Mouse (Mus musculus) lung, embryonic 15.5 days (tissue): ENCODE data around the gene Gsk3b. TPM values are rescaled to one million over a fixed set of nuclear protein-coding genes. Genes with fewer than 3 reads are reported as not detected.
A peak's percentile ranks its signal among the peaks of the same experiment; 100 is the strongest.
"Not testable (repeated sequence)": the region's sequence is repeated elsewhere in the genome, so short reads cannot be mapped to it uniquely, and the experiment has no call there.

ENCODE experiments used
- ATAC-seq: fragments of 200-750 bp; cut with Nextera tagmentation; 2 replicates; pipeline ENCODE4 v1.8.0; 2017; ENCODE audit warnings: moderate number of reproducible peaks, borderline replicate concordance; ENCODE audit not compliant: low FRiP score, low TSS enrichment; ENCODE audit errors: extremely low read depth
- H3K27ac ChIP-seq: fragments of 300-500 bp; sonication (generic); 2 replicates; pipeline ENCODE4 v1.5.1; 2015; ENCODE audit warnings: moderate library complexity, mild to moderate bottlenecking, inconsistent platforms
- H3K27me3 ChIP-seq: fragments of 300-500 bp; sonication (generic); 2 replicates; pipeline ENCODE4 v1.6.1; 2015; ENCODE audit warnings: inconsistent platforms
- H3K36me3 ChIP-seq: fragments of 300-500 bp; sonication (generic); 2 replicates; pipeline ENCODE4 v1.6.1; 2015; ENCODE audit warnings: inconsistent platforms
- H3K4me1 ChIP-seq: fragments of 300-500 bp; sonication (generic); 2 replicates; pipeline ENCODE4 v1.6.1; 2015; ENCODE audit warnings: inconsistent platforms
- H3K4me2 ChIP-seq: fragments of 300-500 bp; sonication (generic); 2 replicates; pipeline ENCODE4 v1.6.1; 2015; ENCODE audit warnings: inconsistent platforms, mild to moderate bottlenecking, moderate library complexity
- H3K4me3 ChIP-seq: fragments of 300-500 bp; sonication (generic); 2 replicates; pipeline ENCODE4 v1.5.1; 2015; ENCODE audit warnings: mild to moderate bottlenecking, inconsistent platforms
- H3K9ac ChIP-seq: fragments of 300-500 bp; sonication (generic); 2 replicates; pipeline ENCODE4 v1.6.1; 2015; ENCODE audit warnings: inconsistent platforms
- H3K9me3 ChIP-seq: fragments of 300-500 bp; sonication (generic); 2 replicates; pipeline ENCODE4 v1.6.1; 2016; ENCODE audit warnings: inconsistent platforms
- WGBS: fragments of 180-500 bp; shearing (Covaris S2); methylation state at CpG from one replicate; pipeline ENCODE4 v1.1.7; 2015; 5-methylcytosine and 5-hydroxymethylcytosine counted together
- polyA plus RNA-seq: library from polyadenylated mRNA; unstranded; fragments of >200 nt; fragmentation: Nextera tagmentation; extraction: Ambion mirVana; gene quantifications from 2 replicates; pipeline ENCODE4 v1.2.1, GENCODE M21; 2015

Gsk3b gene
- polyA plus RNA-seq = 51.1 and 52.7 TPM in 2 replicates

GRCm38 (mm10) chr16:38088629-38089446 is at the start of gene Gsk3b:
Gene Gsk3b (plus strand): TSS chr16:38089001.
- WGBS = under 1% methylated on average over 67 of the region's 69 CpGs
- Histone ChIP-seq H3K9me3 (no peaks in the 10 kb centered on the region), H3K4me2 (peak within 1 kb of the TSS; percentile 66), H3K4me1 (peaks cover 27% of the 10 kb centered on the region), H3K9ac (peak within 1 kb of the TSS; percentile 84), H3K27ac (peak within 1 kb of the TSS; percentile 100), H3K36me3 (no peaks in the 10 kb centered on the region), H3K4me3 (peak within 1 kb of the TSS; percentile 99), H3K27me3 (no peaks in the 10 kb centered on the region)
- peak; percentile 95 for ATAC-seq

GRCm38 (mm10) chr16:38042160-38042559 is 46.6 kb upstream of the Gsk3b start:
- no peaks in the 10 kb centered on the region for H3K4me1 ChIP-seq
- H3K27me3 ChIP-seq = no peaks in the 10 kb centered on the region
- WGBS = 76% methylated on average over 1 of the region's 1 CpGs
- no peak overlapping the region for H3K27ac ChIP-seq
- H3K9ac ChIP-seq = no peak overlapping the region
- ATAC-seq = no peak
- H3K36me3 ChIP-seq = no peaks in the 10 kb centered on the region
- no peaks in the 10 kb centered on the region for H3K9me3 ChIP-seq
- H3K4me3 ChIP-seq = no peak overlapping the region
- H3K4me2 ChIP-seq = no peak overlapping the region

GRCm38 (mm10) chr16:38044551-38044950 is 44.2 kb upstream of the Gsk3b start:
- WGBS = 76% methylated on average over 5 of the region's 5 CpGs
- no peak overlapping the region for H3K27ac ChIP-seq
- H3K4me2 ChIP-seq = no peak overlapping the region
- no peak for ATAC-seq
- no peaks in the 10 kb centered on the region for H3K36me3 ChIP-seq
- no peaks in the 10 kb centered on the region for H3K27me3 ChIP-seq
- H3K9me3 ChIP-seq = no peaks in the 10 kb centered on the region
- H3K9ac ChIP-seq = no peak overlapping the region
- H3K4me1 ChIP-seq = no peaks in the 10 kb centered on the region
- no peak overlapping the region for H3K4me3 ChIP-seq

GRCm38 (mm10) chr16:38047781-38048558 is 40.8 kb upstream of the Gsk3b start:
- 41% methylated on average over 23 of the region's 23 CpGs for WGBS
- Histone ChIP-seq H3K4me3 (no peak overlapping the region), H3K4me2 (peak overlapping the region; percentile 35), H3K9me3 (no peaks in the 10 kb centered on the region), H3K27ac (no peak overlapping the region), H3K36me3 (no peaks in the 10 kb centered on the region), H3K9ac (no peak overlapping the region), H3K4me1 (no peaks in the 10 kb centered on the region), H3K27me3 (no peaks in the 10 kb centered on the region)
- no peak for ATAC-seq

- H3K4me1 ChIP-seq = no peaks in the 10 kb centered on the region
- no peak overlapping the region for H3K27ac ChIP-seq
- H3K4me2 ChIP-seq = no peak overlapping the region
- no peak for ATAC-seq
- H3K4me3 ChIP-seq = no peak overlapping the region
- WGBS = 84% methylated on average over 1 of the region's 1 CpGs
- H3K9ac ChIP-seq = no peak overlapping the region
- H3K9me3 ChIP-seq = no peaks in the 10 kb centered on the region
- no peaks in the 10 kb centered on the region for H3K27me3 ChIP-seq
- H3K36me3 ChIP-seq = no peaks in the 10 kb centered on the region
These were observed 30.9 kb upstream of the Gsk3b start for GRCm38 (mm10) chr16:38057898-38058297.

GRCm38 (mm10) chr16:38058836-38059235 is 30.0 kb upstream of the Gsk3b start:
- H3K4me3 ChIP-seq = no peak overlapping the region
- no peaks in the 10 kb centered on the region for H3K36me3 ChIP-seq
- H3K4me2 ChIP-seq = no peak overlapping the region
- no peaks in the 10 kb centered on the region for H3K27me3 ChIP-seq
- H3K9me3 ChIP-seq = no peaks in the 10 kb centered on the region
- no peaks in the 10 kb centered on the region for H3K4me1 ChIP-seq
- 64% methylated on average over 3 of the region's 3 CpGs for WGBS
- H3K9ac ChIP-seq = no peak overlapping the region
- ATAC-seq = no peak
- H3K27ac ChIP-seq = no peak overlapping the region

GRCm38 (mm10) chr16:38059631-38060030 is 29.2 kb upstream of the Gsk3b start:
- Histone ChIP-seq H3K27me3 (no peaks in the 10 kb centered on the region), H3K4me2 (no peak overlapping the region)
- no peak for ATAC-seq

GRCm38 (mm10) chr16:38073859-38074631 is 14.8 kb upstream of the Gsk3b start:
- not testable (repeated sequence) for H3K9me3 ChIP-seq, H3K4me1 ChIP-seq, ATAC-seq, H3K4me3 ChIP-seq, H3K36me3 ChIP-seq, H3K9ac ChIP-seq, H3K27ac ChIP-seq, H3K27me3 ChIP-seq, H3K4me2 ChIP-seq
- WGBS = 94% methylated on average over 1 of the region's 5 CpGs

More at GRCm38 (mm10) chr16:38059631-38060030, 29.2 kb upstream of the Gsk3b start:
- Histone ChIP-seq H3K27ac (no peak overlapping the region), H3K36me3 (no peaks in the 10 kb centered on the region), H3K9me3 (no peaks in the 10 kb centered on the region), H3K4me1 (no peaks in the 10 kb centered on the region), H3K9ac (no peak overlapping the region), H3K4me3 (no peak overlapping the region)
- 81% methylated on average over 4 of the region's 4 CpGs for WGBS

GRCm38 (mm10) chr16:38080201-38080600 is 8.6 kb upstream of the Gsk3b start:
- Histone ChIP-seq H3K36me3 (no peaks in the 10 kb centered on the region), H3K27me3 (no peaks in the 10 kb centered on the region), H3K4me1 (no peaks in the 10 kb centered on the region), H3K9me3 (no peaks in the 10 kb centered on the region), H3K4me2 (no peak overlapping the region), H3K4me3 (no peak overlapping the region), H3K9ac (no peak overlapping the region), H3K27ac (no peak overlapping the region)
- no peak for ATAC-seq
- WGBS = 55% methylated on average over 1 of the region's 1 CpGs

- WGBS = 21% methylated on average over 10 of the region's 10 CpGs
- peak overlapping the region; percentile 66 for H3K4me2 ChIP-seq
- H3K27ac ChIP-seq = peak overlapping the region; percentile 100
- H3K27me3 ChIP-seq = no peaks in the 10 kb centered on the region
- H3K4me1 ChIP-seq = peaks cover 15% of the 10 kb centered on the region
- no peaks in the 10 kb centered on the region for H3K36me3 ChIP-seq
- H3K9me3 ChIP-seq = no peaks in the 10 kb centered on the region
- H3K9ac ChIP-seq = peak overlapping the region; percentile 84
- no peak for ATAC-seq
- H3K4me3 ChIP-seq = peak overlapping the region; percentile 99
These were observed 1.6 kb upstream of the Gsk3b start for GRCm38 (mm10) chr16:38087231-38087630.

GRCm38 (mm10) chr16:38087645-38088125 is 1.1 kb upstream of the Gsk3b start:
- H3K27ac ChIP-seq = peak overlapping the region; percentile 100
- no peaks in the 10 kb centered on the region for H3K36me3 ChIP-seq
- peak overlapping the region; percentile 84 for H3K9ac ChIP-seq
- peak overlapping the region; percentile 66 for H3K4me2 ChIP-seq
- H3K27me3 ChIP-seq = no peaks in the 10 kb centered on the region
- H3K4me1 ChIP-seq = peaks cover 19% of the 10 kb centered on the region
- H3K9me3 ChIP-seq = no peaks in the 10 kb centered on the region
- ATAC-seq = no peak
- WGBS = 4% methylated on average over 11 of the region's 11 CpGs
- H3K4me3 ChIP-seq = peak overlapping the region; percentile 99
